Mouse (Mus musculus) heart, adult 9 months (tissue): ENCODE measurements around the gene Gtf2f2.
"Not testable (repeated sequence)": the region's sequence is repeated elsewhere in the genome, so short reads cannot be mapped to it uniquely, and the experiment has no call there.

ENCODE experiments used
- DNase-seq, 2 experiments: peaks; one replicate each; pipeline ENCODE4 v3.0.0; 2022; ENCODE audit warnings: low spot score in 2 of 2

Gene Gtf2f2

DNA sequence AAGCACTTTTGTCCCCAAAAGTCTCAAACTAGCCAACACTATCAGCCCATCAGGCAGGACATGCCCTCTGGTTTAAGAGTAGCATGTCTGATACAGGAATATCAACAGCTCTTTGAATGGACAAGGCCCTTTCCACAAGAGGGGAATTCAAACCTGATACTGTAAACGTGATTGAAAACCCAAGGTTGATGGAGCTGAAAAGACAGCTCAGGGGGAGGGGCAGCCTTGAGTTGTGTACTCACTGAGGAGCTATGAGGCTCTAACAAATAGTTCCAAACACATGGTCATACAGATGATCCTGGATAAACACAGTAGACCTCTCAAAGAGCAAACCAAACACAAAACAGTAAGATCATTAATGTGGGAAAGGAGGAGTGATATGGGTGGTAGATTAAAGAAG lies 12.6 kb downstream of the Gtf2f2 start:
- no peak for DNase-seq

DNA sequence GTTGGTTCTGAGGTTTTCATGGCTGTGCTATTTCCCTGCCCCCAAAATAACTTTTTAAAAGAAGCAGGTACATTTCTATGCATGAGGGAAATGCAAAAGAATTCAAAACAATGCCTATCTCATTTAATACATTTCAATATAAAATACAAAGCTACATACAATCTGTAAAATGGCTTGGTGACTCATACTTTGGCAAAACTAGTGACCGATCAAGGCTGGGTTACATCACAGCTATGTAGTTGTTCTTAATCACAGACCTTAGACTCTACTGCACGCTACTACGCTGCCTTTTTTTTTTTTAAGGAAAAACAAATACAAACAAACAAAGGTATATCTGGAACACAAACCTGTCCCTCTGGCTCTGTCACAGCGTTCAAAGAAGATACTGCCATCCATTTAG lies 18.3 kb downstream of the Gtf2f2 start:
- no peak for DNase-seq

DNA sequence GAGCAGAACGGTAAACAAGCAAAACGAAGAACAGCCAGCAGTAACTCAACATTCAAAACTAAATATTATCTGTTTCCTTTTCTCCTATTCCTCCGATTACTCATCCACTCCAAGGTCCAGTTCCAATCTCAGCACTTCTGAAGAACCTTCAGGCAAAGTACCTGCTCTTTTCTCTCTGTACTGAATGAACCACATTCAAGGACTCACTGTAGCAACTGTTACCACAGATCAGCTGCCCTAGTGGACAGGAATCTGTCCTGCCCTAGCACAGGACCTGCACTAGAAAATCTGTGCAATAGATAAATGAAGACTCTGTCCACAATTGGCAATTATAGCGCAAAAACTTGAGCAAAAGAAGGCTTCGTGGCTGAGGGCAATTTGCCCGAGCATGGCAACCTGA lies 19.7 kb downstream of the Gtf2f2 start:
- no peak for DNase-seq

DNA sequence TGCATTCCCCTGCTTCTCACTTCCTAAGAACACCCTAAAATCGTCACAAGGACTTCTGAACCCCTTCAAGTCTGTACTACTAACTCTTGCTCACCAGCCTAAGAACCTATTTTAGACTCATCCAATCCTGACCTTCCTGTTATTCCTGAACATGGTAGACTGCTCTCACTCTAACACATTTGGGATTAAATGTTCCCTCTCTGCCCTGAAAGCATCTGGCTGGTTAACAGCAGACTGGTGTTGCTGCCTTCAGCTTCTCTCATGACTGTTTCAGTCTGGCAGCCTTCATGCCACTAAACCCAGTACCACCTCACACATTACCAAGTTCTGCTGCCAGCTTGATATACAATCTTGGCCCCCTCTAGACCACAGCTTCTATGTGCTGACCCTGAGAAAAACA lies 21.5 kb downstream of the Gtf2f2 start:
- DNase-seq, result no peak

DNA sequence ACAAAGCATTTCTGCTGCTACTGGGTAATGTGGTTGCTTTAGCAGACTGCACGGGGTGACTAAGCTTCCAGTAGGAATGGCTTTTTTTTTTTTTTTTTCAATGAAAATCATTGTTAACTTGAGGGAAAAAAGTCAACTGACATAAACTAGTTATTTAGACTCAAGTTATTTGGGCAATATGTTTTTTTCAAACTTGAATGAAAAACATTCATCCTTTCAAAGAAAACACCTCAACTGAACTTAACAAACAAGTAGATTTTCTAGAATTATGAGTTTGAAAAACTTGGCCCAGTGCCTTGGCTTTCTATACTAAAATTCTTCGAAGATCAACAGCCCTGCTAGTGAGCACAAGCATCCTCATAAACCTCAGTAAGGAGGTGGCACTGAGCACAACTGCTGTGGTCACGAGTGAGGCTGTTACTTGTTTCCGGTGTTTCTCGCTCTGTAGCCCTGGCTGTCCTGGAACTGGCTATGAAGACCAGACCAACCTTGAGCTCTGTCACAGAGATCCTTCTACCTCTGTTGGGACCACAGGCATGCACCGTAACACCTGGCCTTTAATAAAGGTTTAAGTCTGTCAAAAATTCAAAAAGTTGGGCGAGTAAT lies 23.7 kb downstream of the Gtf2f2 start:
- DNase-seq, result no peak

DNA sequence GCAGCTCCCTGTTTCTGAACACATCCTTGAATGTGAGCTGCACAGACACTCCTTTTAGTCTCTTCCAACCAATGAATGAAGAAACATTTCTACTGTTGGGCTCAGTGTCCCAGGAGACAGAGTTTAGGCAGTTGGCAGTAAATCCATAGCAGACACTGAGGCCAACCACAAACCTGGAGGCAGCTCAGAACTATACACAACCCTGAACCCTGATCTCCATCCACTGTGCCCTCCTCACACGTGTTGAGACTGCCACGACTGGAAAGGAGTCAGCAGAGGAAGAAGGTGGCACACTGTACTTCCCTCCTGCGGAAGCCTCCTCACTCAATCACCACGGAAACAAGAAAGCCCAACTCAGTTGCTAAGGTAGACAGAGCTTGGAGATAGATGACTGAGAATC lies 25.6 kb downstream of the Gtf2f2 start:
- no peak for DNase-seq

DNA sequence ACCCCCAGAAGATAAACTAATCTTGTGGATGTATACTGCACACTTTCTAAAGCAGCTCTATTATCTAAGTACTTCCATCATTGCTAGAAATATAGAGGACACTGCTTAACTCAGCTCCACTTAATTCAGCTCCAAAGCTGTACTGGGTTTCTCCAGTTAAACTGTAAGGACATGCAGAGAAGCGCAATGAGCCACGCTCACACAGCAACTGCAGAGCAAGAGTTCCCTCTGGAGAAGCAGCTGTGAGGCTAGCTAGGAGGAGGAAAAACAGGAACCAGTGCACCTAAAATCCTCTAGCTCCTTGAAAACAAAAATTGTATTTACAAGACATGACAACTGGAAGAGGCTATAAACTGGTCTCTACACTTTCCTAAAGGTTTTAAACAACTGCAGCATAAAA lies 26.8 kb downstream of the Gtf2f2 start:
- no peak for DNase-seq

DNA sequence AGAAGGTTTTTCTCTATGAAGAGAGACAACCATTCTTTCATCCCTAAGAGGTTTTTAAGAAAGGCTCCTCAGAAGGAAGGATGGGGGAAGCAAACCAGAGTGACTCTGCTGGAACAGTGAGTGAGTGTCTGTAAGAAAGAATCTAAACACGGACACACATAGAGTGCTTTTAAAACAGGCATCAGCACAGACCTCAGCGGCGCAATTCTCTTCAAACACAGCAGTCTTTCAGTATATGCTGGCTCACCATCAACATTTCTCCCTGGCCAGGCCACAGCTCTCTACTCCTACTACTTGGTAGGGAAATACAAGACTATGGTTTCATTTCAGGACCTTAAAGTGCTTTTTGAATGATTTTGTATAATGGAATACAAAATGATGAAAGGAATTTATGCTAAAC lies 29.4 kb downstream of the Gtf2f2 start:
- no peak for DNase-seq

DNA sequence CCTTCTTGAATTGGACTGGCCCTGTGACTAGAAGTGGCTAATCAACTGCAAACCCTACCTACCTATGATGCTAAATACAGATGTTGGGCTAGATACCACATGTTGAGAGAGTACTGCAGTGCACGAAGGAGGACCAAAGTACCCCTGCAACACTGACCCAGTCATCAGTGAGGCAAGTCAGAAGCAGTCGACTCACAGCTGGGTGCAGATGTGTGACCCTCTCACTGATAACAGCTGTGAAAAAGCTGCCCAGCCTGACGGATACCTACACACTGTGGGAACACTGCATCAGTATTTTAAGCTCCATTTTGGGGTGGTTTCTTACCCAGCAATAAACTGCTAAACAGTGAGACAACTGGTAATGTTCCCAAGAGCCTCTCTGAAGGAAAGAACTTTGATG lies 34.6 kb downstream of the Gtf2f2 start:
- DNase-seq, result no peak

DNA sequence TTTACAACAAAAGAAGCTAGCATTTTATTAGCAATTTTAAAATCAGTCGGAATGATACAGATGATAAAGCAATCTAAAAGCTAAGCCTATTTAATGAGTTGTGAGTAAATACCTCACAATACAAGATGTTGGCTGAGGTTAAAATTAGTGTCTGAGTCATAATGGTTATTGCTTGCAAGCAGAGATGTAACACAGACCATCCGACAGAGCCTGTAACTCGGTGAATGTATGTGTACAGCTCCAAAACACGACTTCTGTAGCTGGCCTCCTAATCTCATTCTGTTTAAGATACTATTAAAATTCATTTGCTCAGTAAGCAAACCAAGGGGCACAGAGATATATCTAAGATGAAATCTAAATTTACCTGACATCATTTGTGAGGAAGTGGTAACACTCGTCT lies 43.4 kb downstream of the Gtf2f2 start:
- DNase-seq, result no peak

DNA sequence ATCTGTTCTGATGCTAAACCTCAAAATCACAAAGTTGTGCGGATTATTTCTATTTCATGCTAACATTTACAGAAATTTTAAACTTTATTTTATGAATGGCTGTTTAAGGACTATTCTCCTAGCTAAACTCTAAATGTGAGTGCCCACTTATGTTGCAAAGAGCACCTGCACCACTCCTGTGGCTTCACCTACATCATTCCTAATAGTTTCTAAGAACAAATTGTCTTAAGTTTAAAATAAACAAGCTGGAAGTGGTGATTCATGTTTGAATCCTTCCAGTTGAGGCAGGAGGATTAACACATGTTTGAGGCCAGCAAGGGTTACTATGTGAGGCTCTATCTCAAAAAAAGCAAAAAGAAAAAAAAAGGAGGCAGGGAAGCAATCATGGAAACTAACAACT lies 46.2 kb downstream of the Gtf2f2 start:
- no peak for DNase-seq

DNA sequence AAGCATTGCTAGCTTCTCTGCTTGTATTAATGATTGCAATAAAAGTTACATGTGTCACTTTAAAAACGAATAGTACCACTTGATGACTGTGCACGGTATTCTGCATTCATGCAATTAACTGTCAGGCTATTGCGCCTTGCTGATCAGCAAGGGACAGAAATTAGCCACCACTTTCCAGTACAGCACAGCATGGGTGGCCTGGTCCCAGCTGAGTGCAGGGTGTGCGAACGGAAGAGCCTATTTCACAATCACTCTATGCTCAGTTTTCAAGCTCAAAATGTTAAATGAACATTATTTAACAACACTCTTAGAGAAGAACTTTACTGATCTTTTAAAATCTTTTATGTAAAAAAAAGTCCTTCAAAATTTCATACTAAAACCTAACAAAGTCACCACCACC lies 46.7 kb downstream of the Gtf2f2 start:
- no peak for DNase-seq

DNA sequence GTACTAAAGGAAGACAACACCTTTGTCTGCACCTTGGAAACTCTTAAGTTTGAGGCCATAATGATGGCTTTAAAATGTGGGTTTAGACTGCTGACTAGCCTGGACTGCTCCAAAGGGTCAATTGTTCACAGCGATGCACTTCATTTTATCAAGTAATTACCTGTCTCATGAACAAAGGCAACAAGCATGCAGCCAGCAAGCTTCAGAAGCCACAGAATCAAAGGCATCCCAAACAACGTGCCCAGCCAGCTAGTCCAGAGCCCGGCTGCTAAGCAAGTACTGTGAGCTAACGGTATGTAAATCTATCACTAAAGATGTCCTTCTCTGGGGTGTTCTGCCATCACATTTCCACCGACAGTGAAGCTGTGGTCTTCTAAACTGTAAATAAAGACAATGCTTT lies 47.5 kb downstream of the Gtf2f2 start:
- no peak for DNase-seq

DNA sequence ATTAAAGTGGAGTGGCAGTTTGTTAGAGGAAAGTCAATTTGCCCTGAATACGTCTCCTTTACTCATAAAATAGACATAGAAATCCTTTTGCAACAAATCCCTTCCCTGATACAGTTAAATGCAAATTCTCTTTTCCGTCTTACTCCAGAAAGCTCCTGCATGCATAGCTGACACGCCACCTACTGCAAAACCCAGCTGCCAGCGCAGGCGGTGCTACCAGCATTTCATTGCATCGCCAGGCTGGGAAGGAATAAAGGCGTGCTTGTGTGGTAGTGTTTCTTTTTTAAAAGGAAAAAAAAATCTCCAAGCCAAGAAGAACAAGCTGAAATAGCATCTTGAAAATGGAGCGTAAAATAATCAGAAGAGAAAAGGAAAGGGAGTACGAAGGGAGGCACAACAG lies 48.4 kb downstream of the Gtf2f2 start:
- no peak for DNase-seq

DNA sequence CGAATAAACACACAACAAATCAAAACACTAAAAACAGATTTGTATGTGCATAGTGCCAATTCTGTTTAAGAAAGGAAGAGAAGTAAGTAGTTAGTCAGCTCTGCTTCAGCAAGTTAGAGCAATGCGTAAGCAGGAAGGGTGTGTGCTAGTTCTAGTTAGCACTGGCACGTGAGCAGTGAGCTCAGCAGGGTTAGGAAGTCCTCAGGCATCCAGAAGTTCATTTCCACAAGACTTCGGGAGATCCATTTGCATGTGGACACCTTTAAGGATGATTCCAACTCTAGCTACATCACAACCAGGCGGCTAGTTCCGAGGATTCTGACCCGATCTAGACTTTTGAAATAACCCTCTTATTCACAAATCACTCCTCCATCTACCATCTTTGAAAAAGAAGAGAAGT lies 55.9 kb downstream of the Gtf2f2 start, which contains the start of gene Kctd4:
Gene Kctd4, plus strand, starts transcription at position 244 of the 400 bp plus-strand sequence.
- DNase-seq, result no peak

DNA sequence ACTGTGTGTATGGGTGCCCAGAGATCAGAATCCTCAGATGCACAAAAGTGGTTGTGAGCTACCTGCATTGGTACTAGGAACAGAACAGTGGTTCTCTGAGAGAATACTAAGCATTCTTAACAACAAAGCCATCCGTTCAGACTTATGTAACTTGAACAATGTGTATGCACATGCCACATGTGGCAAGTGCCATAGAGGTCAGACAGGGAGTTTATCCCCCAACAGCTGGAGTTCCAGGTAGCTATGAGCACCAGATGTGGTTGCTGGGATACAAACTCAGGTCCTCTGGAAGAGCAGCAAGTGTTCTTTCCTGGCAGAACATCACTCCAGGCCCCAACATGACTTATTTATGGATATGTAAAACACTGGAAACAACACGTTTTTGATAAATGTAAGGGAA lies 57.7 kb downstream of the Gtf2f2 start:
- no peak for DNase-seq

DNA sequence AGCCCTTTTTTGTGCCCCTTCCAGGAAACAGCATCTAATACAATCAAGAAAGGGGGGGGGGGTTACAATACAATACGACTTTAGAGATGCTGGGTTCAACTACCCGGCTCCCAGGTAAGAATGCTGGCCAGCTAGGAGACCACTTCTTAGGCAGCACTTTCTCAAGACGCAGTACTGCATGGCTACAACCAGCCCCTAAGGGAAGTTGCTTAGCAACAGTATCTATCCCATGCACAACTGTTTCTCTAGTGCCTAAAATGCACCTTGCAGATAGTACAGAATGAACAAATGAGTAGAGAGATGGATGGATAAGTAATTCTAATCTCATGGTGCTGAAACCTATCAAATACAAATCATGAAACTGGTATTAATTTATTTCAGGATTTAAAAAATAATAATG lies 63.0 kb downstream of the Gtf2f2 start:
- DNase-seq, result no peak

DNA sequence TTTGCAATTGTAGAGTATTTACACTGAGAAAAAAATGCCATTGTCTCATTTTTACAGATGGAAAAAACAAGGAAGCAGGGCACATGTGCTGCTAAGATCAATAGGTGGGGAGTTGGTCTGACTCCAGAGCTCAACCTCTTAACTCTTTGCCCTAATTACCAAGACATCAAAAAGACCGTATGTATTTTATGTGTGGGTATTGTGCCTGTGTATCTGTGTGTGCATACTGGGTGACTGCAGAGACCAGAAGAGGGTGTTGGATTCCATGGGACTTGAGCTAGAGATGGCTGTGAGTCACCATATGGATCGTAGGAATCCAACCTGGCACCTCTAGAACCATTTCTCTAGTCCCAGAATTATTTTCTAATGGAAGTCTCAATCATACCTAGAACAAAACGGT lies 68.3 kb downstream of the Gtf2f2 start:
- DNase-seq, result no peak

DNA sequence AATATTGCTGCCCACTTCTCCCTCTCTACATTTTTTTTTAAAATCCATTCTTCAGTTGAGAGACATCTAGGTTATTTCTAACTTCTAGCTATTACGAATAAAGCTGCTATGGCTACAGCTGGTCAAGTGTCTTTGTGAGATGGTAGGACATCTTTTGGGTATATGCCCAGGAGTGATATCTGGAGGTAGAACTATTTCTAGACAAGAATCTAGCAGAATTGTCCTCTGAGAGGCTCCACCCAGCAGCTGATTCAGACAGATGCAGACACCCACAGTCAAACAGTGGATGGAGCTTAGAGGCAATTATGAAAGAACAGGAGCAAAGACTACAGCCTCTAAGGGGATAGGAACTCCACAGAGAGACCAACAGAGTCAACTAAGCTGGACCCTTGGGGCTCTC lies 69.2 kb downstream of the Gtf2f2 start:
- no peak for DNase-seq

DNA sequence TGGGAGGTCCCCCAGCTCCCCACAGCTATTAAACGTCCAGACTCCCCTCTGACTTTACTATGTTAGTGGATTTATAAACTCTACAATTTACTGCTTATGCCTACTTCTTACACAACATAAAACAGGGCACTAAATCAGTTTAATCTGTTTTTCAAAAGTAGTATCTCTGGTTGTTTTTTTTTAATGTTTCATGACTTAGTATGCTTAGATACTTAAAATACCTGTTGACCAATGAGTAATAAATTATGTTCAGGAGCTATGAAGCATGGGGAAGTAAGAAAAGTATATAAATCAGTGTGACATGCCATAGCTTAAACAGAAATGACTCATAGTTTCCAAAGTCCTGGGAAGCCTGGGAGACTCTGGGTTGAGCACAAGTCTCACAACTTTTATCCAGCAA lies 73.0 kb downstream of the Gtf2f2 start:
- DNase-seq, result no peak

DNA sequence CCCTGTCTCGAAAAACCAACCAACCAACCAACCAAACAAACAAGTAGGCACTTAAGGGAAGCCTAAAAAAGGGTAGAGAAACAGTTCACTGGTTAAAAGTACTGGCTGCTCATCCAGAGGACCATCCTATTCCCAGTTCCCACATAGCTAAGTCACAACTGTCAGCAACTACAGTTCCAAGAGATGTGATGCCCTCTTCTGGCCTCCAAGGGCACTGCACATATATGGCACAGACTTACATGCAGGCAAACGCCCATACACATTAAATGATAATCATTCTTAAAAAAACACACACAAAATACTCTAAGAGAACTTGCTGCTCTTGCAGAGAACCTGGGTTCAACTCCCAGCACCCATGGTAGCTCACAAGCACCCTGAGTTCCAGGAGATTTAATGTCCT lies 76.3 kb downstream of the Gtf2f2 start:
- DNase-seq, result no peak

DNA sequence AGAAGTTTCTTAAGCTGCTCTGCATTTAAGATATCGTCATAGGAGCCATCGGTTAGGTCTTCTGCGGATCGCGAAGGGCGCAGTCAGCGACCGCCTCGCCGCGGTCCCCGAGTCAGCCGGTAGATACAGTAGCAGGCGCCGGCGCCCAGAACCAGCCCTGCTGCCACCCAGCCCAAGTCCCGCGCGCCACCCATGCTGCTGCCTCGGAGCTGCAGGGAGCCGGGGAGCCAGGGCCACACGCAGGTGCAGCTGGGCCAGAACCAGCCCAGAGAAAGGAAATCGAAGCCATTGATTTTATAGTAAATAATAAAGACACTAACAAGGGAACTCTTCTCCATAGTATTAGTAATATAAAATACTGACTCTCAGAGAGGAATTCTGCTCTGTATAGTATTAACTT lies 79.4 kb downstream of the Gtf2f2 start:
- DNase-seq, result no peak

DNA sequence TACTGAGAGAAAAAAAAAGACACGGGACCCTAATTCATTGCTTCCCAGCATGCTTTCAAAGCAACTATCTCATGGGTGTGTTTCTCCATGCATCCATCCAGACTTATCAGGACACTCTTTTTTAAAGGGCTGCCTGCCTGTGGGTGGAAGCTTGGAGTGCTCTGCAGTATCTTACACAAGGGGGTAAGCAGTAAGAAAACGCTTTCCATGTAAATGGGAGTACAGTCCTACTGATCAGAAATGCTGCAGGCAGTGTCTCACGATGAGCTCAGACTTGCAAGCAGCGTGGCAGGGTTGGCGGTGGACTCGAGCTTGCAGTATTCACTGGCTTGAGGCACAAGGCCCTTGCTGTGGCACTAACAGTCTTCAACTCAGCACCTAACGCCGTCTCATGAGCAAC lies 81.0 kb downstream of the Gtf2f2 start:
- DNase-seq, result not testable (repeated sequence)

DNA sequence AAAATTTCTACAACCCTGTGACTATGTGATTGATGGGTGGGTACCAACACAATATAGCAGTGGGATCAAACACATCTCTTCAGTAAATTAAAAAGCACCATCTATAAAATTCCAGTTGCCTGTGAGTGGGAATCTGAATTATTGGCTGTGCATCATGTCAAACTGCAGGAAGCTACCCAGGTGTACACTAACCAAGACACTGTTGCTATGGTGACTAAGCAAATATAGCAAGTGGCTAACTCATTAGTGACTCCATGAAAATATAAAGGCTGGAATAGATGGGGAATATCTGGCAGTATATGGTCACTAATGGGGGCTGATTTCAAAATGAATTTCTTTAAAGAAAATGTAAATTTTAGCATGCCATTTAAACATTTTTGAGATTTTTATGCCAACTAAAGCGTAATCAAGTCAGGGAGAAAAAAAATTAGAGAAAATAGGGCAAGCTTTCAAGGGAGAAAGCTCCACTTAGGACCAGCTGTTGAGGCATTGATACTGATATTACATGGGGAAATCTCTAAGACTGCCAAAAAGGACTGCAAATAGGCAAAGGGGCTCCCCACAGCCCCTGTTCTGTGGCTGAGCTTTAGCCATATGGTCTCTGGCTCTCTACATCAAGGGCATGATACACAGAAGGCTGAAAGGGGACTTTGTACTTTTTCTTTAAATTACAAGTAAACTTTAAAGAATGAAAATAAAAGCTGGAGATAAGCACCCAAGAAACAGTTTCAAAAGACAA lies 87.2 kb downstream of the Gtf2f2 start:
- DNase-seq, result no peak
